Mouse (Mus musculus) adrenal gland, adult 18-20 months (tissue): Measurements from ENCODE around the gene Mmp19. TPM values are rescaled to one million over a fixed set of nuclear protein-coding genes. Genes with fewer than 3 reads are reported as not detected.
A peak's percentile ranks its signal among the peaks of the same experiment; 100 is the strongest.
"Not testable (repeated sequence)": the region's sequence is repeated elsewhere in the genome, so short reads cannot be mapped to it uniquely, and the experiment has no call there.

ENCODE experiments used
- DNase-seq, 2 experiments: peaks; one replicate each; pipeline ENCODE4 v3.0.0; 2021 to 2022; ENCODE audit warnings: low spot score in 2 of 2
- total RNA-seq, 2 experiments: library from RNA; stranded (reverse); gene quantifications; 1 replicate in 1 of 2; 2 replicates in 1 of 2; pipeline ENCODE4 v1.2.3; 2021

Mmp19 gene
- total RNA-seq, 2 experiments from 2014 or later: 33.1 to 41.7 TPM

GRCm38 (mm10) chr10:128798676-128799075 lies 8.0 kb downstream of the Mmp19 start:
- no peak for DNase-seq

- DNase-seq: no peak
Measured at GRCm38 (mm10) chr10:128801981-128802495, 11.3 kb downstream of the Mmp19 start.

GRCm38 (mm10) chr10:128802956-128803355 lies 12.2 kb downstream of the Mmp19 start:
- no peak for DNase-seq

- no peak for DNase-seq
Measured at GRCm38 (mm10) chr10:128803361-128803760, 12.7 kb downstream of the Mmp19 start.

GRCm38 (mm10) chr10:128803771-128804270 lies 13.1 kb downstream of the Mmp19 start, which contains the start of gene Dnajc14:
TSS of gene Dnajc14 (plus strand) at chr10:128804062.
- DNase-seq: peak; percentile 43 to 44

GRCm38 (mm10) chr10:128804271-128805091 lies 13.8 kb downstream of the Mmp19 start, which contains the start of gene Tmem198b:
TSS of gene Tmem198b (minus strand) at chr10:128804370.
- DNase-seq: peak; percentile 59 to 65

- peak; percentile 86 to 89 for DNase-seq
Measured at GRCm38 (mm10) chr10:128805092-128806000, 14.6 kb downstream of the Mmp19 start.

GRCm38 (mm10) chr10:128806086-128806485 lies 15.4 kb downstream of the Mmp19 start:
- DNase-seq: no peak

- DNase-seq: no peak
Measured at GRCm38 (mm10) chr10:128807018-128807417, 16.3 kb downstream of the Mmp19 start.

- DNase-seq: no peak
Measured at GRCm38 (mm10) chr10:128817033-128817432, 26.3 kb downstream of the Mmp19 start, which contains the start of gene Sarnp. TSS of gene Sarnp (plus strand) at chr10:128817333.

GRCm38 (mm10) chr10:128820217-128820616 lies 29.5 kb downstream of the Mmp19 start:
- no peak for DNase-seq

- DNase-seq: peak; percentile 96 to 97
Measured at GRCm38 (mm10) chr10:128821358-128822056, 30.8 kb downstream of the Mmp19 start, which contains the start of gene Ormdl2. TSS of gene Ormdl2 (minus strand) at chr10:128821645.

GRCm38 (mm10) chr10:128822135-128822534 lies 31.4 kb downstream of the Mmp19 start:
- no peak for DNase-seq

- not testable (repeated sequence) for DNase-seq
Measured at GRCm38 (mm10) chr10:128823087-128823486, 32.4 kb downstream of the Mmp19 start.

- no peak for DNase-seq
Measured at GRCm38 (mm10) chr10:128823821-128824220, 33.1 kb downstream of the Mmp19 start.

- no peak for DNase-seq
Measured at GRCm38 (mm10) chr10:128837400-128837799, 46.7 kb downstream of the Mmp19 start.

GRCm38 (mm10) chr10:128839434-128839833 lies 48.7 kb downstream of the Mmp19 start:
- no peak for DNase-seq

GRCm38 (mm10) chr10:128840612-128841011 lies 49.9 kb downstream of the Mmp19 start:
- no peak for DNase-seq

GRCm38 (mm10) chr10:128843260-128843659 lies 52.5 kb downstream of the Mmp19 start:
- DNase-seq: no peak

- DNase-seq: no peak
Measured at GRCm38 (mm10) chr10:128845516-128845915, 54.8 kb downstream of the Mmp19 start.
